Mouse (Mus musculus): ENCODE data around the gene Ifi208. TPM values are rescaled to one million over a fixed set of nuclear protein-coding genes. Genes with fewer than 3 reads are reported as not detected.
"Not testable (repeated sequence)": the region's sequence is repeated elsewhere in the genome, so short reads cannot be mapped to it uniquely, and the experiment has no call there.

Gene Ifi208
- under 1 TPM; 0.10 to 0.14 TPM for total RNA-seq (2021)

DNA sequence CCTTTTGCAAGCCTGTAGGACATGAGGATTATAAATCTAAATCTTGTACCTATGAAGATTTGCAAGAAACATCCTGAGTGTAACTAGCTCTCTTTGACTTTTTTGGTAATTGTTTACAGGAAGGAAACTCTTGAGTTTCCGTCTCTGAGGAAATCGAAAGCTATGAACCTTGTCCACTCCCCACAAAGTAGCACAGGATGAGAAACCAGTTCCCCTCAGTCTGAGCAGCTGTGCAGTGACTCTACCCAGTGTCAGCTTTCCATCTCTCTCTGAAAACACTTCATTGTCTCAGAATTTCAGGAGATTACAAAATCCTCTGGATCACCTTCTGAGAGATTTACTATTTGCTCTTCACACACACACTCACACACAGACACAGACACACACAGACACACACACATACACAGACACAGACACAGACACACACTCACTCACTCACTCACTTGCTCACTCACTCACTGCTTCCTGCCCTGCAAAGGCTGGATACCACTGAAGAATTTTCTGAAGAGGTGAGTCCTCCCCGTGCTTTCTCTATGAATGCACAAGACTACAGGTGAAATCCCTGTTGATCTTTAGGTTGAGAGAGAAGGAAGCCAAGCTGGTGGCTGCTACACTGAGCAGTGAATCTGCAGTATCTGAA is at the start of gene Ifi208:
TSS of gene Ifi208 (plus strand) at position 218 of the 640 bp plus-strand sequence.
- not testable (repeated sequence) for DNase-seq

DNA sequence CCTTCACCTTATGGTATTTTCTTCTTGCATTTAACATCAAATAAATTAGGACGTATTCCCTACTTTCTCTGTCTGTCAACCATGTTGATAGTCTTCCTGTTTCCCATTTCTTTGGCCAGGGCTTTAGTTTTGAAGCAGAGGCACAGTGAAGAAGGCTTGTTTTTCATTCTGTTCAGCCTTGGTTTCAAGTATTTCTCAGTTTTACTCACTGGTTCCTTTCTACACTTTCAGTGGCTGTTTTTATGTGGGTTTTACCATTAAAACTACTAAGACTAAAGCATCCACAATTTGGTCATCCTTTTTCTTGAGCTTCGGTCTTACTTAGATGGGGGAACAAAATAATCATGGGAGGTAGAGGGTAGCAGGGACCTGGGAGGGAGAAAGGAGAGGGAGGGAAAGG is 49.4 kb upstream of the Ifi208 start:
- DNase-seq, result no peak

DNA sequence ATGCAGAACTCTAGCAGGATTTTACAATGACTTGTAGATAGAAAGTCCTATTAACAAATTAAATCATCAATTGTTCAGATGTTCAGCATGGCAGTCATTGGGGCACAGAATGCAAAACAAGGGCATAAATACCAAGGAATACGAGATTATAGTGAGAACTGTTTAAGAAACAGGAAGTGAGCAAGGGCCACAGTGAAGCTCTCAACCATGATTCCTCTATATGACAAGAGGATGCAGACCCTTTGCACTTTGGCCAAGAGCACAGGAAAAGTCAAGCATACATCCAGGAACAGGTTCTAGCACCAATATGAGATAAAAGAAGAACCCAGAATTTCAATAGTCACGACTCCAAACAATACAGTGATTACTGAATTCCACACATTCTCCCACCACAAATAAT is 46.8 kb upstream of the Ifi208 start:
- DNase-seq, result no peak

GRCm38 (mm10) chr1:173630622-173631021 is 42.9 kb upstream of the Ifi208 start, which contains the start of gene Ifi209:
Gene Ifi209 (plus strand): TSS chr1:173630917.
- not testable (repeated sequence) for DNase-seq

DNA sequence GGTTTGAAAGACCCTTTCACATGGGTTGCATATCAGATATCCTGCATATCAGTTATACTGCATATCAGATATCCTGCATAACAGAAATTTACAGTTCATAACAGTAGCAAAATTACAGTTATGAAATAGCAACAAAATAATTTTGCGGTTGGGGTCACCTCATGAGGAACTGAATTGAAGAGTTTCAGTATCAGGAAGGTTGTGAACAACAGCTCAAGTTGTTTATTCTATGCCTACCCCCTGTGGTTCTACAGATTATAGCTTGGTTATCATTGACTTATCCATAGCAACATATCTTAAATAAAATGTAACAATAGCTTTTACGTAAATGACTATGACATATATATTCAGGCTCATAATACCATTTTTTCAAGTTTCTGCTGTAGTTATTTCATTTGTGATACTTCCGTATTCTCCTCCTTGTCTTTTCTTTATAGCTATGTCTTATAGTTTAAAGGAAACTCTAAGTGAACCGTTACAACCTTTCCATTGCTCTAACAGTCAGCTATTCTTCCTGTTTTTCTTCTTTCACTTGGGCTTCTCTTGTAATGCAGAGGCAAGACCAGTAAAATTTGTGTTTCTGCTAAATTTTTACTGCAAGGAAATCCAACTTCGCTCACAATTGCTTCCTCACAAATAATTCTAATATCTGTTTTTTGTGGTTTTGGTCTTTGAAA is 39.4 kb upstream of the Ifi208 start:
- DNase-seq, result no peak

DNA sequence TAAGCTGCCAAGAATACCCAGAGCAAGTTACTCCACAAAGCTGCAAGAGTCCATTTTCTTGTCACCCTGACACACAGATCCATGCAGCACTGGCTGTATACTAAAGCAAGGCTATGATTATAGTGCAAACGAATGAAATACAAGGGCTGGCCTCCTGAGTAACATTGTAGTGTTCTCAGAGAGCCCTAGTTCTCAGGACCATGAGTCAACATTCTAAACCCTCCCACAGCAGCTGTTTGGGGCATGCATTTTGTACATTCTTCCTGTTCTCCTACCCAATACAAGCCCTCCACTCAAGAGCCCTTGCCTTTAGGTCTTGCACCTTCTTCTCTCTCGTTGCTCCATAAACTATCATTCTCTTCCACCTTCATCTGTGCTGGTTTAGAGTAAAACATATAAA is 28.1 kb upstream of the Ifi208 start:
- no peak for DNase-seq

GRCm38 (mm10) chr1:173657973-173658372 is 15.5 kb upstream of the Ifi208 start:
- DNase-seq, result no peak

- DNase-seq, result not testable (repeated sequence)
Observed at GRCm38 (mm10) chr1:173678605-173679004, 5.1 kb downstream of the Ifi208 start.

DNA sequence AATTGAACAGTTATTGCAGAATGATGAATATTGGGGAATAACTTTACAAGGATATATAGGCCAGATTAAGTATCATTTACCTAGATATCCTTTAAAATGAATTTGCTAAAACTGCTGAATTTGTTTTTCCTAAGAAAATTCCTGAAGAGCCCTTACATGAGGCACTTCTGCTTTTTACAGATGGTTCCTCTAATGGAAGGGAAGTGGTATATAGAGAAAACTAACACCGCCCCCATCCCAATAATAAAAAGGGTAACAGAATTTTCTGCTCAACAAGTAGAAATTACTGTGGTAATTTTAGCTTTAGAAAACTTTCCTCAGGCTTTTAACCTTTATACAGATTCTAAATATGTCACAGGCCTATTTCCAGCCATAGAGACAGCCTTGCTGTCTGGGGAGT is 20.8 kb downstream of the Ifi208 start:
- DNase-seq, result no peak

DNA sequence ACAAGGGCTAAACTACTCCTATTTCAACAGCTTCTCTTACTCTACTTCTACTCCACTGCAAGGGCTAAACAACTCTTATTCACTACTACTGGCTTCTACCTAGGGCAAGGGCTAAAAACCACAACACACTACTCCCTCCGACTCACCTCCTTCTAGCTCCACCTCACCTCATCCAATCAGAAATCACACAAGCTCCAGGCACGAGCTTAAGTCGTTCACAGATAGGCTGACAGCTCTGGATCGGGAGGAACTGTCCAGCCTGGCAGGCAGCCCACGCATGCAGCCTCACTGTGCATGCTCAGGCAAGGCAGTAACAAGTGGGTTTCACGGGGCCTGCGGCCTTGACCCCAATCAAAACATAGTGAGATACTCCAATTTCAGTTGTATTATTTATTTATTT is 59.7 kb downstream of the Ifi208 start:
- DNase-seq, result peak; percentile 40

- not testable (repeated sequence) for DNase-seq
Observed at GRCm38 (mm10) chr1:173735015-173735414, 61.5 kb downstream of the Ifi208 start.

DNA sequence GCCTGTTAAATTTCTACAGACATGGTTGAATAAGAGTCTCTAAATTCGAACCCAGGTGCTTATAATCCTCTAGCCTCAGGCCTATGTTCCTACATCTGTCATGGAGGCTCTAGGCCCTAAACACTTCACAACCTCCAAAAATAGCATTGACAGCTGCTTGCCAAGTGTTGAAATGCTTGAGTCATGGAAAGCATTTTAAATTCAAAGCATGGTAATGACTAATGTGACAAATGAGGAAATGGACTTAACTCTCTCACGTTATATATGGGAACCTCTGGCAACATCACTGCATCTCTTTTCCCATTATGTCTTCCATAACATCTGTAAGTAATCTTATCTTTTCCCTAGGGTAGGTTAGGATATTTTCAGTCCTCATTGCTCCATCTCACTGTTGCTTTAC is 63.5 kb downstream of the Ifi208 start:
- DNase-seq, result no peak

GRCm38 (mm10) chr1:173740537-173740936 is 67.1 kb downstream of the Ifi208 start:
- DNase-seq, result no peak

- DNase-seq, result no peak
Observed at GRCm38 (mm10) chr1:173741656-173742055, 68.2 kb downstream of the Ifi208 start, which contains the start of gene Ifi207. Gene Ifi207 (minus strand): TSS chr1:173741747.

DNA sequence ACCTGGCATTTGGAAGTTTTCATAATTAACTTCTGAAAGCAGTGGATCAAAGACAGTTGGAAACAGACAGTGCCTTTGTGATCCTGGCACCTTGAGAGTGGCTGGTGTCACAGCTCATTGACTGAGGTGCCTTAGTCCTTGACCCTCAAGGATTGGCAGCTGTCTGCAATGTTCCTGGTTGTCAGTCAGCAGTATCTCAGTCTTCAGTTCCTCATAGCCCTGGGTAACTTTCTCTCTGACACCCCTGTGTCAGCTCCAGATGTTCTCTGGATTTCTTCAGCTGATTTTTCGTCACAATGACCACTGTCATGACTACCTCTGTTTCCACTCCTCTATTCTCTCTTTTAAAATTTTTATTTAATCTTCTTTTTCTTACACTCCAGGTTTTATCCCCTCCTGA is 68.8 kb downstream of the Ifi208 start:
- DNase-seq, result no peak

Small RNA genes lying within 50 kb of the gene (microRNA-seq; reads per million reads assigned to microRNA genes)
- gene Gm44339, result 0 reads per million in 2 experiments

Other genes with a start within 250 kb of the Ifi208 start
- not detected for gene Ifi206, start 182.6 kb upstream of the Ifi208 start, total RNA-seq (2021)
- not detected for gene Ifi214, start 137.7 kb upstream of the Ifi208 start, total RNA-seq (2021)
- not detected for gene Ifi213, start 74.4 kb upstream of the Ifi208 start, total RNA-seq (2021)
- under 1 TPM; 0.20 to 0.33 TPM for gene Ifi209, start 42.8 kb upstream of the Ifi208 start, total RNA-seq (2021)
- 1 to 10 TPM in 1 of 2 experiments, under 1 TPM in 1; 0.68 to 1.1 TPM for gene Ifi207, start 68.1 kb downstream of the Ifi208 start, total RNA-seq (2021)
- 1 to 10 TPM in 1 of 2 experiments, under 1 TPM in 1; 0.92 to 1.1 TPM for gene Ifi204, start 93.3 kb downstream of the Ifi208 start, total RNA-seq (2021)
- gene Ifi211, start 239.4 kb downstream of the Ifi208 start, total RNA-seq (2021), result under 1 TPM; 0.24 to 0.36 TPM

All from heart, postnatal 4 days (tissue).